Mouse (Mus musculus): ENCODE results near the gene Lyrm1. TPM values are rescaled to one million over a fixed set of nuclear protein-coding genes. Genes with fewer than 3 reads are reported as not detected.

Gene Lyrm1
- total and polyA plus RNA-seq, 3 experiments, result 4.6 to 10.9 (median 7.9) TPM

GRCm38 (mm10) chr7:119957421-119957820 is 61.8 kb downstream of the Lyrm1 start:
- H3K27ac ChIP-seq (ENCODE audit: insufficient read depth, low read depth), result no peak overlapping the region
- no peak for DNase-seq (ENCODE audit: extremely low read depth)
- in situ Hi-C loops (cut with MboI; ENCODE audit: low pct_ligation_motif_present, low pct_unique_long_range_greater_than_20kb, low sequenced_read_pairs) (no loop called here), dilution Hi-C loops (cut with MboI; ENCODE audit: extremely low pct_ligation_motif_present, extremely low pct_unique_long_range_greater_than_20kb, low sequenced_read_pairs) (no loop called here)
- no peaks in the 10 kb centered on the region for H3K27me3 ChIP-seq (replicated peaks)
- peaks cover 0 to 2% of the 10 kb centered on the region in 2 experiments; a peak in 1 of 4 replicates for H3K4me1 ChIP-seq (ENCODE audit: control insufficient read depth in 1 of 2, insufficient read depth in 2 of 2)
- H3K9ac ChIP-seq (ENCODE audit: insufficient read depth, low read depth), result no peak overlapping the region
- TF ChIP-seq POLR2AphosphoS2 (IDR thresholded peaks at IDR 0.05; ENCODE audit: low read depth, low read length) (no peak), ZKSCAN1 (IDR thresholded peaks at IDR 0.05; ENCODE audit: borderline replicate concordance, low read depth, low read length) (no peak), NELFE (IDR thresholded peaks at IDR 0.05; ENCODE audit: low read depth, low read length) (no peak), BHLHE40 (IDR thresholded peaks at IDR 0.05; ENCODE audit: low read depth, low read length) (no peak), ETS1 (conservative IDR thresholded peaks at IDR 0.05; ENCODE audit: low read depth, low read length) (no peak), UBTF (IDR thresholded peaks at IDR 0.05; ENCODE audit: low read depth, low read length) (no peak), MAZ (IDR thresholded peaks at IDR 0.05; ENCODE audit: low read depth, low read length) (no peak), NRF1 (IDR thresholded peaks at IDR 0.05; ENCODE audit: low read depth, low read length) (no peak), SIN3A (IDR thresholded peaks at IDR 0.05; ENCODE audit: low read length) (no peak), USF2 (conservative IDR thresholded peaks at IDR 0.05; ENCODE audit: low read depth, low read length) (no peak), PAX5 (IDR thresholded peaks at IDR 0.05; ENCODE audit: low read length) (no peak), MAFK (IDR thresholded peaks at IDR 0.05; ENCODE audit: insufficient replicate concordance, low read length) (no peak)
- H3K4me2 ChIP-seq (ENCODE audit: insufficient read depth, low read depth, poor library complexity, severe bottlenecking), result no peak overlapping the region
- H3K79me2 ChIP-seq (replicated peaks; ENCODE audit: control insufficient read depth, extremely low read depth, insufficient read depth, poor library complexity, severe bottlenecking), result no peaks in the 10 kb centered on the region
- no peaks in the 10 kb centered on the region for H3K9me3 ChIP-seq (replicated peaks; ENCODE audit: low read length)
- H3K4me3 ChIP-seq (replicated peaks in 1 of 3; ENCODE audit: low read depth in 2 of 3, low read length in 2 of 3, poor library complexity in 1 of 3), result no peak overlapping the region
- no peaks in the 10 kb centered on the region for H3K36me3 ChIP-seq (replicated peaks in 1 of 2; ENCODE audit: control insufficient read depth in 1 of 2, insufficient read depth in 1 of 2, low read length in 1 of 2)

GRCm38 (mm10) chr7:119959091-119959490 is 63.4 kb downstream of the Lyrm1 start:
- Histone ChIP-seq H3K9ac (ENCODE audit: insufficient read depth, low read depth) (no peak overlapping the region), H3K27ac (ENCODE audit: insufficient read depth, low read depth) (no peak overlapping the region), H3K4me1 (ENCODE audit: control insufficient read depth in 1 of 2, insufficient read depth in 2 of 2) (peaks cover 0 to 2% of the 10 kb centered on the region in 2 experiments; a peak in 1 of 4 replicates), H3K9me3 (replicated peaks; ENCODE audit: low read length) (no peaks in the 10 kb centered on the region), H3K4me2 (ENCODE audit: insufficient read depth, low read depth, poor library complexity, severe bottlenecking) (no peak overlapping the region), H3K27me3 (replicated peaks) (no peaks in the 10 kb centered on the region), H3K36me3 (replicated peaks in 1 of 2; ENCODE audit: control insufficient read depth in 1 of 2, insufficient read depth in 1 of 2, low read length in 1 of 2) (no peaks in the 10 kb centered on the region), H3K79me2 (replicated peaks; ENCODE audit: control insufficient read depth, extremely low read depth, insufficient read depth, poor library complexity, severe bottlenecking) (no peaks in the 10 kb centered on the region), H3K4me3 (replicated peaks in 1 of 3; ENCODE audit: low read depth in 2 of 3, low read length in 2 of 3, poor library complexity in 1 of 3) (no peak overlapping the region)
- dilution Hi-C loops (cut with MboI; ENCODE audit: extremely low pct_ligation_motif_present, extremely low pct_unique_long_range_greater_than_20kb, low sequenced_read_pairs), result no loop called here
- TF ChIP-seq E2F4 (IDR thresholded peaks at IDR 0.05; ENCODE audit: insufficient replicate concordance, low read depth, low read length) (no peak), EP300 (IDR thresholded peaks at IDR 0.05; ENCODE audit: low read length) (no peak), ZKSCAN1 (IDR thresholded peaks at IDR 0.05; ENCODE audit: borderline replicate concordance, low read depth, low read length) (no peak), MYC (IDR thresholded peaks at IDR 0.05; ENCODE audit: low read depth, low read length) (no peak), IRF4 (IDR thresholded peaks at IDR 0.05; ENCODE audit: low read depth, low read length) (no peak), POLR2A (IDR thresholded peaks at IDR 0.05; ENCODE audit: low read depth, low read length) (no peak), RCOR1 (conservative IDR thresholded peaks at IDR 0.05; ENCODE audit: low read depth, low read length) (no peak)
- DNase-seq (ENCODE audit: extremely low read depth), result no peak
- in situ Hi-C loops (cut with MboI; ENCODE audit: low pct_ligation_motif_present, low pct_unique_long_range_greater_than_20kb, low sequenced_read_pairs), result no loop called here

All from CH12.LX (cell line).